Mouse (Mus musculus) R1 (cell line): ENCODE measurements around the gene Gm11037.

Source experiments
- DNase-seq: peaks from one replicate; pipeline ENCODE4 v3.0.0-alpha.2; 2018; ENCODE audit warnings: low read depth, low spot score

Gene Gm11037

DNA sequence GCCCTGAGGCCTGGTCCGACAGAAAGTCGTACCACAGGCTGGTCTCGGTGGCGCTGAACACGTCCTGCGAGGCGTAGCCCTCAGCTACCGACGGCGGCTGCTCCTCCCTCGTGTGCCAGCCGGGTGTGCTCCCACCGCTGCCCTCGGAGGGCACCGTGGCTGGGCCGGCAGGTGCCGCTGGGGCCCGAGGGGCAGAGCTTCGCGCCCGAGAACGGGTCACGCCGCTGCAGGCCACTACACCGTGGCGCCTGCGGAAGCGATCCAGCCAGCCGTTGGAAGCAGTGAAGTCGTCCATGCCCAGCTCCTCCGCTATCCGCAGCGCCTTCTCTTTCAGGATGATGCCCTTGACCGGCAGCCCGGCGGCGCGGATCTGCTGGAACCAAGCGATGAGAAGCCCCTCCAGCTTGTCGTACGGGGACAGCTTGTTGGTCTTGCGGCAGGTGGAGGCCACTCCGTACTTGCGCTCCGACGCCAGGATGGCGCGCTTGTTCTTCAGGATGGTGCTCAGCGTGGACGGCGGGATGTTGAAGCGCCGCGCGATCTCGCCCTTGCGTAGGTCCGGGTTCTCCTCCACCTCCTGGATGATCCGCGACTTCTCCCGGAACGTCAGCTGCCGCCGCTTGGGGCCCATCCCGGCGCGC lies 46.1 kb downstream of the Gm11037 start:
- peak; percentile 84 for DNase-seq

- DNase-seq: peak; percentile 88
These were observed 46.8 kb downstream of the Gm11037 start, which contains the start of gene Cenpb for GRCm38 (mm10) chr2:131179990-131180587. Gene Cenpb, minus strand, starts transcription at chr2:131180067.
